Comparison of ENCODE assay signal across 8 mouse cellular contexts in genomic region chrX:150440505-150441338, GRCm38 (mm10). TPM values are rescaled to one million over a fixed set of nuclear protein-coding genes. Genes with fewer than 3 reads are reported as not detected.
DNase-seq lines count a peak whose midpoint lies in the region; ATAC-seq lines count a peak whose summit lies in the region.

No protein-coding gene starts in this region.

- H3K36me3 ChIP-seq in hindbrain, embryonic 15.5 days, result no peaks in the 10 kb centered on the region

- H3K4me2 ChIP-seq in hindbrain, embryonic 15.5 days, result peak overlapping the region; percentile 57

- peak overlapping the region; percentile 38 for H3K4me3 ChIP-seq in hindbrain, embryonic 15.5 days

- peak; percentile 66 for DNase-seq in T-cell, adult 2 months (ENCODE audit: low spot score)
- DNase-seq in cerebellum, postnatal 14 days, result peak; percentile 86 to 88
- DNase-seq in frontal cortex, postnatal 25 days (ENCODE audit: low spot score in 2 of 2), result peak; percentile 58 to 64
- peak; percentile 70 to 78 for DNase-seq in layer of hippocampus, postnatal 36 days
- DNase-seq in lung, postnatal 10 days, result peak; percentile 82
- peak; percentile 51 for DNase-seq in retina, adult 2 months (ENCODE audit: low read depth, low spot score)
- peak; percentile 64 to 66 for DNase-seq in thymus, postnatal 10 days (ENCODE audit: low spot score in 2 of 2)

- peak overlapping the region; percentile 34 for H3K9ac ChIP-seq in hindbrain, embryonic 15.5 days

- WGBS in hindbrain, embryonic 15.5 days, result 18% methylated on average over 18 of the region's 18 CpGs

- peak; percentile 97 for ATAC-seq in hindbrain, embryonic 15.5 days (ENCODE audit: low FRiP score, low read depth)

- H3K27ac ChIP-seq in hindbrain, embryonic 15.5 days (replicated peaks), result peak overlapping the region; percentile 73

- H3K27me3 ChIP-seq in hindbrain, embryonic 15.5 days, result no peaks in the 10 kb centered on the region

- H3K4me1 ChIP-seq in hindbrain, embryonic 15.5 days (replicated peaks), result no peaks in the 10 kb centered on the region

- H3K9me3 ChIP-seq in hindbrain, embryonic 15.5 days, result no peaks in the 10 kb centered on the region

RNA-seq across cellular contexts. Expression of gene Tmem29, which starts 18.2 kb away (rescaled TPM):
- 68.8 and 76.7 TPM in 2 replicates for polyA plus RNA-seq in hindbrain, embryonic 15.5 days (2015; fragmentation: Nextera tagmentation; extraction: Ambion mirVana)
- 10 to 100 TPM; 40.6 to 51.4 TPM for total RNA-seq in layer of hippocampus, postnatal 36 days (2021)

Comparison
In these comparisons a context has a peak if more than half of its experiments do, and no peak if none do; other contexts are left out.
1. Peak in every context shown above with its lines: DNase-seq, ATAC-seq, H3K4me3 ChIP-seq and H3K27ac ChIP-seq.